Mouse (Mus musculus) megakaryocyte, embryonic 14.5 days (primary cell): ENCODE data around the gene Zim1.

Experiments used
- FLI1 ChIP-seq: IDR thresholded peaks from 2 replicates; pipeline ENCODE4 v1.6.1; 2012; ENCODE audit warnings: low read length, inconsistent platforms, mixed read lengths
- GATA1 ChIP-seq: IDR thresholded peaks from 3 replicates; pipeline ENCODE4 v1.6.1; 2012; ENCODE audit warnings: mixed read lengths, low read length, inconsistent platforms, borderline replicate concordance

GRCm38 (mm10) chr7:6663430-6663829, 32.8 kb downstream of the Zim1 start:
- TF ChIP-seq GATA1 (no peak), FLI1 (no peak)
